Mouse (Mus musculus) bone marrow macrophage, adult 2 months (primary cell): Measurements from ENCODE around the gene Mrps18a.

Experiments used
- CTCF ChIP-seq: IDR thresholded peaks from 2 replicates; pipeline ENCODE4 v1.5.1; 2012; ENCODE audit warnings: low read depth, mild to moderate bottlenecking, low read length, moderate library complexity
- POLR2A ChIP-seq: IDR thresholded peaks from 2 replicates; pipeline ENCODE4 v1.6.1; 2012; ENCODE audit warnings: mild to moderate bottlenecking, low read depth, low read length, borderline replicate concordance

- TF ChIP-seq CTCF (no peak), POLR2A (no peak)
Observed at GRCm38 (mm10) chr17:46117623-46118422, 7.0 kb downstream of the Mrps18a start.
